Mouse (Mus musculus): ENCODE data around the gene Bpgm. TPM values are rescaled to one million over a fixed set of nuclear protein-coding genes. Genes with fewer than 3 reads are reported as not detected.

Gene Bpgm
- polyA plus RNA-seq, 1 experiment from 2014 or later: 30.1 TPM

DNA sequence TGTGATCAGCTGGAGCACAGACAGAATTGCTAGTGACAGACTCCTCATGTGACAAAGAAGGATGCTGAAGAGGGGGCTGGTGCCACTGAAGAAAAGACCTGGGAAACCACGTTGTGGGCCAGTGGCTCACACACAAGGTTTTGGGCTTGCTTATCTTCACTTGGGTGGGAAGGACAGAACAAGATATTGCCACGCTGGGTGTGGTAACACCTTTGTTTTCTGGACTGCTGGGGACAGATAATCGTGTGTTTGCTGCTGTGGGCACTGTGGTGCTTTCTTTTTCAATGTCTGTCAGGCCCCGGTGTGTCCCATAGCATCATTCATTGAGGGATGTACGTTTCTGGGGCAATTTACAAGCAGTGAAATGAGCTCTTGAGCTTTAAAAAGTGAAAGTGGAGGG, 41.7 kb downstream of the Bpgm start:
- no peaks in the 10 kb centered on the region for H3K27me3 ChIP-seq (ENCODE audit: control insufficient read depth, insufficient read depth, low read length)
- no peak overlapping the region for H3K4me3 ChIP-seq (ENCODE audit: low read depth, low read length)
- TF ChIP-seq CTCF (IDR thresholded peaks at IDR 0.05; ENCODE audit: low read depth) (no peak), EP300 (optimal IDR thresholded peaks at IDR 0.05) (no peak)
- H3K36me3 ChIP-seq (ENCODE audit: control insufficient read depth, insufficient read depth, low read length): no peaks in the 10 kb centered on the region
- DNase-seq (ENCODE audit: low spot score) (no peak), ATAC-seq (ENCODE audit: low FRiP score, low TSS enrichment) (no peak)
- no peaks in the 10 kb centered on the region for H3K9me3 ChIP-seq (ENCODE audit: control insufficient read depth, low read length)
- H3K27ac ChIP-seq (replicated peaks): no peak overlapping the region
- no peaks in the 10 kb centered on the region for H3K4me1 ChIP-seq (replicated peaks; ENCODE audit: control insufficient read depth, insufficient read depth)
- H3K4me2 ChIP-seq (replicated peaks; ENCODE audit: low read depth): no peak overlapping the region
- no peak overlapping the region for H3K9ac ChIP-seq (ENCODE audit: low read length)
- WGBS: 70% methylated on average over 5 of the region's 5 CpGs

DNA sequence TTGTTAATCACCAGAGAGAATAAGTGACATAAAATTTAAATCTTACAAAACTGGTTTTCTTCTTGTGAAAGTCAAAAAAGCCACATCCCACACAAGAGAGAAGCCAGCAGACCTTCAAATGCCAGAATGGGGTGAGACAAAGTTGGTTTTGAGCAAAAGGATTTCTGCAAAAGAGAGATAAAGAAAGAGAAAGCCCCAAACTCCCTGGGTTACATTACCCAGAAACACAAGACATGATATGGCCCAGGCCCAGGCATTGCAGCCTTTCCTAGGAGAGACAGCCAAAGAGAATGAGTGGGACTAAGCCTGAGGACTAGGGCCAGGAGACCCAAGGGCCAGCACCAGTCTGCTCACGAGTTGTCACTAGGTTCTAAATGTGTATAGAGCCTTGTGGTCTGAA, 43.1 kb downstream of the Bpgm start:
- TF ChIP-seq EP300 (optimal IDR thresholded peaks at IDR 0.05): no peak
- no peak for TF ChIP-seq CTCF (IDR thresholded peaks at IDR 0.05; ENCODE audit: low read depth)
- 71% methylated on average over 1 of the region's 1 CpGs for WGBS
- H3K9ac ChIP-seq (ENCODE audit: low read length): no peak overlapping the region

GRCm38 (mm10) chr6:34520491-34520890, 44.5 kb downstream of the Bpgm start:
- 60% methylated on average over 2 of the region's 2 CpGs for WGBS
- no peak for DNase-seq (ENCODE audit: low spot score)
- no peaks in the 10 kb centered on the region for H3K9me3 ChIP-seq (ENCODE audit: control insufficient read depth, low read length)
- no peak for ATAC-seq (ENCODE audit: low FRiP score, low TSS enrichment)
- no peaks in the 10 kb centered on the region for H3K27me3 ChIP-seq (ENCODE audit: control insufficient read depth, insufficient read depth, low read length)
- TF ChIP-seq EP300 (optimal IDR thresholded peaks at IDR 0.05) (no peak), CTCF (IDR thresholded peaks at IDR 0.05; ENCODE audit: low read depth) (no peak)
- no peak overlapping the region for H3K4me2 ChIP-seq (replicated peaks; ENCODE audit: low read depth)
- H3K4me3 ChIP-seq (ENCODE audit: low read depth, low read length): no peak overlapping the region
- H3K36me3 ChIP-seq (ENCODE audit: control insufficient read depth, insufficient read depth, low read length): no peaks in the 10 kb centered on the region
- H3K4me1 ChIP-seq (replicated peaks; ENCODE audit: control insufficient read depth, insufficient read depth): no peaks in the 10 kb centered on the region
- no peak overlapping the region for H3K9ac ChIP-seq (ENCODE audit: low read length)
- no peak overlapping the region for H3K27ac ChIP-seq (replicated peaks)

More for the DNA sequence above, 43.1 kb downstream of the Bpgm start:
- no peaks in the 10 kb centered on the region for H3K9me3 ChIP-seq (ENCODE audit: control insufficient read depth, low read length)
- no peak overlapping the region for H3K27ac ChIP-seq (replicated peaks)
- H3K4me1 ChIP-seq (replicated peaks; ENCODE audit: control insufficient read depth, insufficient read depth): no peaks in the 10 kb centered on the region
- no peak overlapping the region for H3K4me2 ChIP-seq (replicated peaks; ENCODE audit: low read depth)
- no peaks in the 10 kb centered on the region for H3K36me3 ChIP-seq (ENCODE audit: control insufficient read depth, insufficient read depth, low read length)
- no peak overlapping the region for H3K4me3 ChIP-seq (ENCODE audit: low read depth, low read length)
- no peaks in the 10 kb centered on the region for H3K27me3 ChIP-seq (ENCODE audit: control insufficient read depth, insufficient read depth, low read length)
- DNase-seq (ENCODE audit: low spot score) (no peak), ATAC-seq (ENCODE audit: low FRiP score, low TSS enrichment) (no peak)

DNA sequence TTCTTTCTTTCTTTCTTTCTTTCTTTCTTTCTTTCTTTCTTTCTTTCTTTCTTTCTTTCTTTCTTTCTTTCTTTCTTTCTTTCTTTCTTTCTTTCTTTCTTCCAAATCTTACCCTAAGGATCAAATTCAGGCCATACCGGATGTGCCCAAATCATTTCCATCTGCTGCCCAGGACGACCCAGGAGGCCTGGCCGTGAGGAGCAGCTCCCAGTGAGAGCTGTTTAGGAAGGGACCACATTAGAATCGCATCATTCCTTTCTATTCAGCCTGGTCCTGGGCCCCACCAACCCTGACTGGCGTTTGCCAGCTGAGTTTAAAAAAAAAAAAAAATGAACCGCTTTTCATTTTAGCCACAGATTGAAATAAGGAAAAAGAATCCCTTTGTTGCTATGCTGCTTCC, 44.9 kb downstream of the Bpgm start:
- Histone ChIP-seq H3K36me3 (ENCODE audit: control insufficient read depth, insufficient read depth, low read length) (no peaks in the 10 kb centered on the region), H3K9me3 (ENCODE audit: control insufficient read depth, low read length) (no peaks in the 10 kb centered on the region)
- DNase-seq (ENCODE audit: low spot score): no peak

GRCm38 (mm10) chr6:34523476-34523875, 47.5 kb downstream of the Bpgm start:
- Histone ChIP-seq H3K4me3 (ENCODE audit: low read depth, low read length) (no peak overlapping the region), H3K27ac (replicated peaks) (no peak overlapping the region), H3K4me1 (replicated peaks; ENCODE audit: control insufficient read depth, insufficient read depth) (0 out of 2 replicates have a peak, but pooled peaks cover 2% of the 10 kb centered on the region), H3K27me3 (ENCODE audit: control insufficient read depth, insufficient read depth, low read length) (no peaks in the 10 kb centered on the region), H3K9ac (ENCODE audit: low read length) (no peak overlapping the region), H3K36me3 (ENCODE audit: control insufficient read depth, insufficient read depth, low read length) (no peaks in the 10 kb centered on the region), H3K4me2 (replicated peaks; ENCODE audit: low read depth) (no peak overlapping the region), H3K9me3 (ENCODE audit: control insufficient read depth, low read length) (no peaks in the 10 kb centered on the region)
- DNase-seq (ENCODE audit: low spot score) (no peak), ATAC-seq (ENCODE audit: low FRiP score, low TSS enrichment) (no peak)
- WGBS: 75% methylated on average over 5 of the region's 5 CpGs
- TF ChIP-seq CTCF (IDR thresholded peaks at IDR 0.05; ENCODE audit: low read depth) (no peak), EP300 (optimal IDR thresholded peaks at IDR 0.05) (no peak)

More for the DNA sequence above, 44.9 kb downstream of the Bpgm start:
- WGBS: 59% methylated on average over 6 of the region's 6 CpGs
- ATAC-seq (ENCODE audit: low FRiP score, low TSS enrichment): no peak
- Histone ChIP-seq H3K4me1 (replicated peaks; ENCODE audit: control insufficient read depth, insufficient read depth) (no peaks in the 10 kb centered on the region), H3K4me3 (ENCODE audit: low read depth, low read length) (no peak overlapping the region), H3K4me2 (replicated peaks; ENCODE audit: low read depth) (no peak overlapping the region), H3K9ac (ENCODE audit: low read length) (no peak overlapping the region), H3K27me3 (ENCODE audit: control insufficient read depth, insufficient read depth, low read length) (no peaks in the 10 kb centered on the region), H3K27ac (replicated peaks) (no peak overlapping the region)
- TF ChIP-seq EP300 (optimal IDR thresholded peaks at IDR 0.05) (no peak), CTCF (IDR thresholded peaks at IDR 0.05; ENCODE audit: low read depth) (no peak)

DNA sequence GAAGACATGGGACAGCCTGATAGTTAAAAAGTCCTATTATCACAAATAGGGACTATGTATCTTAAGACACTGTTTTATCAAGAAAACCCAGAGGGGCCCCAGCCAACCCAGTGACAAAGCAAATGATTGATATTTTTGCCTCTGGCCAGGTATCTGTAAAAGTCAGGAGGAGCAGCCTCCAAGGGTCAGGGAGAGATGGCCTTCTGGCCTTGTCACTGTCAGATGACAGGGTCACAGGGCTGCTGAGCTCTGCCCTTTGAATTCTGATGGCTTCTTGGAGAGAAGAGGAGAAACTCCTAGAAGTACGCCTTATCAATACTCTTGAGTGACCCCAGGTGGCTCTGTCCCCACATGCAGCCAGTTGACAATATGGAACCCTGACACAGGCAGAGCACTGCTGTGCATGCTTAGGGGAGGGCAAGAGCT, 49.5 kb downstream of the Bpgm start:
- no peaks in the 10 kb centered on the region for H3K27me3 ChIP-seq (ENCODE audit: control insufficient read depth, insufficient read depth, low read length)
- H3K9me3 ChIP-seq (ENCODE audit: control insufficient read depth, low read length): no peaks in the 10 kb centered on the region
- no peak overlapping the region for H3K9ac ChIP-seq (ENCODE audit: low read length)
- no peak overlapping the region for H3K4me2 ChIP-seq (replicated peaks; ENCODE audit: low read depth)
- DNase-seq (ENCODE audit: low spot score) (no peak), ATAC-seq (ENCODE audit: low FRiP score, low TSS enrichment) (no peak)
- H3K27ac ChIP-seq (replicated peaks): no peak overlapping the region
- 0 out of 2 replicates have a peak, but pooled peaks cover 5% of the 10 kb centered on the region for H3K4me1 ChIP-seq (replicated peaks; ENCODE audit: control insufficient read depth, insufficient read depth)
- TF ChIP-seq EP300 (optimal IDR thresholded peaks at IDR 0.05) (no peak), CTCF (IDR thresholded peaks at IDR 0.05; ENCODE audit: low read depth) (no peak)
- 100% methylated on average over 1 of the region's 1 CpGs for WGBS
- H3K4me3 ChIP-seq (ENCODE audit: low read depth, low read length): no peak overlapping the region
- H3K36me3 ChIP-seq (ENCODE audit: control insufficient read depth, insufficient read depth, low read length): no peaks in the 10 kb centered on the region

All from stomach, postnatal 0 days (tissue).